Comparison of ENCODE assay signal across 10 mouse cellular contexts in the genomic region with DNA sequence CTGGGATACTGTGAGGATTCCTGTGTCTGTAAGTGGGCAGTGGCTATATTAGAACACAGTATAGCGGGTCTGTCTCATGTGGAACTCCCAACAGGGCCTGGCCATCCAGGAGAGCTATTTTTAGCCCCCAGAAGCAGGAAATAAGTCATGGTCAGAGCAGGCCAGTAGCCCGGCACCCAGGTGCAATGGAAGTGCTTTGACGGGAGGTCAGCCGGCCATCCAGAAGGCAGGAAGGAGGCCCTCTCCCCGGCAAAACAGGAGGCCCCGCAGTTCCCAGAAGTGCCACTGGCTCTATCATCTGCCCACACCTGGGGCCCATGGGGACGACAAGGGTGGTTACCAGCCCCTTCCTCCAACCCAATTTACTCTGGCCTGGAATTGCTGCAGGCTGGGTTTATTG. TPM values are rescaled to one million over a fixed set of nuclear protein-coding genes. Genes with fewer than 3 reads are reported as not detected.
DNase-seq lines count a peak whose midpoint lies in the region; ATAC-seq and TF ChIP-seq lines count a peak whose summit lies in the region.
"Had no signal": no experiment of that assay in that cellular context is flagged by ENCODE, and none has a peak within 500 bp of the region (broad histone marks: within the 10 kb centered on the region; RNA-seq: fewer than 3 reads in every experiment).

No protein-coding gene starts in this region.

- no peak overlapping the region for H3K4me2 ChIP-seq in lung, embryonic 16.5 days (ENCODE audit: low read depth, low read length)
- no peak overlapping the region for H3K4me2 ChIP-seq in embryonic facial prominence, embryonic 12.5 days (replicated peaks)
- no peak overlapping the region for H3K4me2 ChIP-seq in kidney, embryonic 16.5 days (replicated peaks; ENCODE audit: low read depth, low read length)
- H3K4me2 ChIP-seq in neural tube, embryonic 13.5 days = no peak overlapping the region

- H3K9ac ChIP-seq in lung, embryonic 16.5 days (ENCODE audit: low read length) = peak overlapping the region; percentile 0
- H3K9ac ChIP-seq in embryonic facial prominence, embryonic 12.5 days = no peak overlapping the region
- no peak overlapping the region for H3K9ac ChIP-seq in kidney, embryonic 16.5 days (replicated peaks; ENCODE audit: low read length)
- H3K9ac ChIP-seq in neural tube, embryonic 13.5 days = no peak overlapping the region

- H3K36me3 ChIP-seq in lung, embryonic 16.5 days (ENCODE audit: control insufficient read depth, insufficient read depth, low read length) = no peaks in the 10 kb centered on the region
- H3K36me3 ChIP-seq in embryonic facial prominence, embryonic 12.5 days = no peaks in the 10 kb centered on the region
- no peaks in the 10 kb centered on the region for H3K36me3 ChIP-seq in kidney, embryonic 16.5 days (ENCODE audit: insufficient read depth, low read length)
- H3K36me3 ChIP-seq in neural tube, embryonic 13.5 days = no peaks in the 10 kb centered on the region

- no peaks in the 10 kb centered on the region for H3K9me3 ChIP-seq in lung, embryonic 16.5 days (ENCODE audit: control insufficient read depth, low read length)
- H3K9me3 ChIP-seq in embryonic facial prominence, embryonic 12.5 days = no peaks in the 10 kb centered on the region
- no peaks in the 10 kb centered on the region for H3K9me3 ChIP-seq in kidney, embryonic 16.5 days (ENCODE audit: low read length)
- no peaks in the 10 kb centered on the region for H3K9me3 ChIP-seq in neural tube, embryonic 13.5 days

- peak overlapping the region; percentile 75 for H3K27ac ChIP-seq in lung, embryonic 16.5 days (ENCODE audit: low read length)
- H3K27ac ChIP-seq in embryonic facial prominence, embryonic 12.5 days = 0 out of 2 replicates have a peak overlapping the region, but pooled peaks have one; percentile 36
- peak overlapping the region; percentile 89 for H3K27ac ChIP-seq in kidney, embryonic 16.5 days (ENCODE audit: low read length)
- peak overlapping the region; percentile 38 for H3K27ac ChIP-seq in neural tube, embryonic 13.5 days (replicated peaks)
- H3K27ac ChIP-seq in cerebellum, adult 2 months (ENCODE audit: insufficient read depth, low read length) = no peak overlapping the region

- DNase-seq in lung, postnatal 14 days = no peak
- no peak for DNase-seq in urinary bladder, postnatal 10 days (ENCODE audit: low spot score)
- DNase-seq in cerebellum, adult 2 months = no peak

- peak; percentile 30; the same call in 1 of the 2 replicates for ATAC-seq in lung, embryonic 16.5 days (ENCODE audit: low read depth)
- ATAC-seq in embryonic facial prominence, embryonic 12.5 days (ENCODE audit: insufficient number of reproducible peaks, insufficient read depth, low FRiP score, low TSS enrichment) = no peak
- 0 out of 2 replicates have a peak, but pooled peaks have one; percentile 4 for ATAC-seq in kidney, embryonic 16.5 days (ENCODE audit: low FRiP score, low TSS enrichment)
- no peak for ATAC-seq in neural tube, embryonic 13.5 days (ENCODE audit: low read depth)
- no peak for ATAC-seq in erythroid progenitor cell, adult 5-6 weeks (replicated peaks; ENCODE audit: low FRiP score, poor library complexity, severe bottlenecking)
- ATAC-seq: Patski had no signal

- no peaks in the 10 kb centered on the region for H3K27me3 ChIP-seq in lung, embryonic 16.5 days (ENCODE audit: control insufficient read depth, insufficient read depth, low read depth, low read length)
- no peaks in the 10 kb centered on the region for H3K27me3 ChIP-seq in embryonic facial prominence, embryonic 12.5 days
- no peaks in the 10 kb centered on the region for H3K27me3 ChIP-seq in kidney, embryonic 16.5 days (ENCODE audit: insufficient read depth, low read length)
- H3K27me3 ChIP-seq in neural tube, embryonic 13.5 days = no peaks in the 10 kb centered on the region
- H3K27me3 ChIP-seq in cerebellum, adult 2 months (ENCODE audit: control insufficient read depth, insufficient read depth, low read length) = no peaks in the 10 kb centered on the region
- H3K27me3 ChIP-seq: Patski had no signal

- TF ChIP-seq CTCF in cerebellum, adult 2 months (IDR thresholded peaks at IDR 0.05; ENCODE audit: borderline replicate concordance, insufficient read depth, low read depth, low read length) = no peak

- H3K4me1 ChIP-seq in lung, embryonic 16.5 days (replicated peaks; ENCODE audit: control insufficient read depth, insufficient read depth, low read length) = peaks cover 15% of the 10 kb centered on the region
- H3K4me1 ChIP-seq in embryonic facial prominence, embryonic 12.5 days = peaks cover 14% of the 10 kb centered on the region; the same call in 1 of the 2 replicates
- peaks cover 27% of the 10 kb centered on the region for H3K4me1 ChIP-seq in kidney, embryonic 16.5 days (ENCODE audit: insufficient read depth, low read length)
- H3K4me1 ChIP-seq in neural tube, embryonic 13.5 days (replicated peaks) = peaks cover 13% of the 10 kb centered on the region
- H3K4me1 ChIP-seq in cerebellum, adult 2 months (ENCODE audit: control insufficient read depth, insufficient read depth, low read length) = peaks cover 15% of the 10 kb centered on the region

- no peak for TF ChIP-seq POLR2A in cerebellum, adult 2 months (IDR thresholded peaks at IDR 0.05; ENCODE audit: borderline replicate concordance, insufficient read depth, low read length)

- 31% methylated on average over 7 of the region's 7 CpGs for WGBS in lung, embryonic 16.5 days
- WGBS in embryonic facial prominence, embryonic 12.5 days = 48% methylated on average over 7 of the region's 7 CpGs
- 17% methylated on average over 7 of the region's 7 CpGs for WGBS in kidney, embryonic 16.5 days
- 41% methylated on average over 7 of the region's 7 CpGs for WGBS in neural tube, embryonic 13.5 days
- WGBS in cerebellum, adult 2 months = 66% methylated on average over 7 of the region's 7 CpGs

- no peak overlapping the region for H3K4me3 ChIP-seq in lung, embryonic 16.5 days (ENCODE audit: low read length)
- no peak overlapping the region for H3K4me3 ChIP-seq in embryonic facial prominence, embryonic 12.5 days
- no peak overlapping the region for H3K4me3 ChIP-seq in kidney, embryonic 16.5 days (ENCODE audit: low read length)
- no peak overlapping the region for H3K4me3 ChIP-seq in neural tube, embryonic 13.5 days
- H3K4me3 ChIP-seq in cerebellum, adult 2 months (replicated peaks; ENCODE audit: insufficient read depth, low read depth, low read length) = no peak overlapping the region

RNA-seq across cellular contexts. Expression of gene Plxnd1, which starts 9.3 kb away (rescaled TPM):
- polyA plus RNA-seq in lung, embryonic 16.5 days (2015; fragmentation: Nextera tagmentation; extraction: Ambion mirVana) = 45.2 and 47.8 TPM in 2 replicates
- 33.1 and 40.5 TPM in 2 replicates for polyA plus RNA-seq in embryonic facial prominence, embryonic 12.5 days (2016; fragmentation: Nextera tagmentation; extraction: Ambion mirVana)
- 55.5 and 62.4 TPM in 2 replicates for polyA plus RNA-seq in kidney, embryonic 16.5 days (2015; fragmentation: Nextera tagmentation; extraction: Ambion mirVana)
- polyA plus RNA-seq in neural tube, embryonic 13.5 days (2015; fragmentation: Nextera tagmentation; extraction: Ambion mirVana) = 13.5 and 17.8 TPM in 2 replicates
- total RNA-seq in erythroid progenitor cell, adult 5-6 weeks (2015; ENCODE audit: low replicate concordance) = 9.6 and 22.3 TPM in 2 replicates
- total RNA-seq in erythroid progenitor cell, adult 5-6 weeks (2017; ENCODE audit: low replicate concordance) = 2.0 and 2.3 TPM in 2 replicates
- 24.2 and 29.4 TPM in 2 replicates for polyA plus RNA-seq in cerebellum, adult 2 months (2012; rRNA removed)

RNA-seq across cellular contexts. Expression of gene H1foo, which starts 59.3 kb away (rescaled TPM):
- not detected in 2 replicates for polyA plus RNA-seq in lung, embryonic 16.5 days (2015; fragmentation: Nextera tagmentation; extraction: Ambion mirVana)
- not detected in 2 replicates for polyA plus RNA-seq in embryonic facial prominence, embryonic 12.5 days (2016; fragmentation: Nextera tagmentation; extraction: Ambion mirVana)
- polyA plus RNA-seq in kidney, embryonic 16.5 days (2015; fragmentation: Nextera tagmentation; extraction: Ambion mirVana) = not detected in 2 replicates
- not detected in 2 replicates for polyA plus RNA-seq in neural tube, embryonic 13.5 days (2015; fragmentation: Nextera tagmentation; extraction: Ambion mirVana)
- not detected in 2 replicates for total RNA-seq in erythroid progenitor cell, adult 5-6 weeks (2015; ENCODE audit: low replicate concordance)
- total RNA-seq in erythroid progenitor cell, adult 5-6 weeks (2017; ENCODE audit: low replicate concordance) = not detected in 2 replicates
- polyA plus RNA-seq in cerebellum, adult 2 months (2012; rRNA removed) = not detected in 2 replicates
- total RNA-seq: left cerebral cortex, postnatal 14 days had no signal
- polyA plus RNA-seq: Patski had no signal

Comparison
In these comparisons a context has a peak if more than half of its experiments do, and no peak if none do; other contexts are left out.
1. ATAC-seq: peak in lung, embryonic 16.5 days (single experiment) and kidney, embryonic 16.5 days (single experiment); none in embryonic facial prominence, embryonic 12.5 days (single experiment), neural tube, embryonic 13.5 days (single experiment) and erythroid progenitor cell, adult 5-6 weeks (single experiment).